Mouse (Mus musculus) right cerebral cortex, postnatal 36 days (tissue): ENCODE measurements around the gene Apoa1.

ENCODE experiments used
- DNase-seq, 2 experiments: peaks; one replicate each; pipeline ENCODE4 v3.0.0; 2022; ENCODE audit warnings: low spot score in 2 of 2, mixed read lengths in 1 of 2

The Apoa1 gene

GRCm38 (mm10) chr9:46215338-46216322 is 12.8 kb upstream of the Apoa1 start:
- no peak for DNase-seq

- DNase-seq, result no peak
These were observed 11.5 kb upstream of the Apoa1 start for GRCm38 (mm10) chr9:46216744-46217470.

- DNase-seq, result no peak
These were observed 10.2 kb upstream of the Apoa1 start for GRCm38 (mm10) chr9:46218176-46218575.

- no peak for DNase-seq
These were observed 5.3 kb upstream of the Apoa1 start for GRCm38 (mm10) chr9:46223090-46223489.

- no peak for DNase-seq
These were observed 4.3 kb upstream of the Apoa1 start for GRCm38 (mm10) chr9:46224101-46224500.

GRCm38 (mm10) chr9:46224945-46225660 is 3.3 kb upstream of the Apoa1 start:
- no peak for DNase-seq

- DNase-seq, result no peak
These were observed 1.2 kb upstream of the Apoa1 start for GRCm38 (mm10) chr9:46227064-46227614.

- peak; percentile 88 for DNase-seq
These were observed 1.4 kb downstream of the Apoa1 start for GRCm38 (mm10) chr9:46229573-46230449.

GRCm38 (mm10) chr9:46230450-46230975 is 2.1 kb downstream of the Apoa1 start:
- DNase-seq, result no peak

- no peak for DNase-seq
These were observed 6.8 kb downstream of the Apoa1 start for GRCm38 (mm10) chr9:46235196-46235595.

- DNase-seq, result no peak
These were observed 7.0 kb downstream of the Apoa1 start, which contains the start of gene Apoc3 for GRCm38 (mm10) chr9:46235596-46235648. Gene Apoc3, minus strand, starts transcription at chr9:46235636.

- DNase-seq, result no peak
These were observed 7.3 kb downstream of the Apoa1 start for GRCm38 (mm10) chr9:46235649-46236048.

- no peak for DNase-seq
These were observed 10.5 kb downstream of the Apoa1 start for GRCm38 (mm10) chr9:46238850-46239249.

- no peak for DNase-seq
These were observed 12.3 kb downstream of the Apoa1 start, which contains the start of gene Apoa4 for GRCm38 (mm10) chr9:46240526-46241153. Gene Apoa4, plus strand, starts transcription at chr9:46240696.

- no peak for DNase-seq
These were observed 13.4 kb downstream of the Apoa1 start for GRCm38 (mm10) chr9:46241818-46242217.

GRCm38 (mm10) chr9:46243122-46243521 is 14.7 kb downstream of the Apoa1 start:
- DNase-seq, result no peak

- DNase-seq, result no peak
These were observed 15.2 kb downstream of the Apoa1 start for GRCm38 (mm10) chr9:46243584-46243983.

- DNase-seq, result peak; percentile 23 to 33
These were observed 18.5 kb downstream of the Apoa1 start for GRCm38 (mm10) chr9:46246752-46247324.

GRCm38 (mm10) chr9:46256177-46256576 is 27.8 kb downstream of the Apoa1 start:
- DNase-seq, result no peak
